Mouse (Mus musculus): Measurements from ENCODE around the gene Bbs7.

The Bbs7 gene

GRCm38 (mm10) chr3:36551851-36552384 lies 61.4 kb downstream of the Bbs7 start:
- in situ Hi-C loops (cut with MboI) = no loop called here

- in situ Hi-C loops (cut with MboI) = no loop called here
Measured at GRCm38 (mm10) chr3:36551343-36551742, 61.9 kb downstream of the Bbs7 start.

GRCm38 (mm10) chr3:36544961-36545360 lies 68.3 kb downstream of the Bbs7 start:
- in situ Hi-C loops (cut with MboI) = no loop called here

GRCm38 (mm10) chr3:36541399-36541798 lies 71.9 kb downstream of the Bbs7 start:
- in situ Hi-C loops (cut with MboI) = no loop called here

GRCm38 (mm10) chr3:36540756-36541155 lies 72.5 kb downstream of the Bbs7 start:
- in situ Hi-C loops (cut with MboI) = no loop called here

- in situ Hi-C loops (cut with MboI) = no loop called here
Measured at GRCm38 (mm10) chr3:36537701-36538470, 75.4 kb downstream of the Bbs7 start.

- in situ Hi-C loops (cut with MboI) = no loop called here
Measured at GRCm38 (mm10) chr3:36536041-36536440, 77.2 kb downstream of the Bbs7 start.

- in situ Hi-C loops (cut with MboI) = no loop called here
Measured at GRCm38 (mm10) chr3:36533201-36533672, 80.0 kb downstream of the Bbs7 start.

GRCm38 (mm10) chr3:36532738-36533137 lies 80.5 kb downstream of the Bbs7 start:
- in situ Hi-C loops (cut with MboI) = no loop called here

- in situ Hi-C loops (cut with MboI) = no loop called here
Measured at GRCm38 (mm10) chr3:36531979-36532542, 81.2 kb downstream of the Bbs7 start.

- in situ Hi-C loops (cut with MboI) = no loop called here
Measured at GRCm38 (mm10) chr3:36531242-36531641, 82.0 kb downstream of the Bbs7 start.

- in situ Hi-C loops (cut with MboI) = no loop called here
Measured at GRCm38 (mm10) chr3:36530781-36531180, 82.5 kb downstream of the Bbs7 start.

- in situ Hi-C loops (cut with MboI) = no loop called here
Measured at GRCm38 (mm10) chr3:36530345-36530744, 82.9 kb downstream of the Bbs7 start.

GRCm38 (mm10) chr3:36524466-36524865 lies 88.8 kb downstream of the Bbs7 start:
- in situ Hi-C loops (cut with MboI) = no loop called here
